In the genomic region with DNA sequence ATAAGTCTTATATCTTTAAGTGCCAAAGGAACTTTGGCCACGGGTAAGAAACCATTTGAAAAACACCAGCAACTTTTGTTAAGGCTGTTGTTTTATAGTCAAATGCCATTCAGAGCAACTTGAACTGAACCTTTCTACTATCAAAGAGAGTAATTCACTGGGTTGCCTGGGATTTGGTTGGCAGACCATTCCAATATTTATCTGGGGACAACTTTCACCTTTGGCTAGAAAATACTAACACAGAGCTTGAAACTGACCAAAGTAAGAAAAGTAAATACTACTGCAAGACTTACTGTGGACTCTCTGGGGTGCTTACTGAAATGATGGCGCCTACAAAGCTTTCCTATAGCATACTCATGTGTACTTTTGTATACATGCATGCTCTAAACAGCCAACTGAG, we compare ENCODE assay signal across 23 mouse cellular contexts.
"Had no signal": no experiment of that assay in that cellular context is flagged by ENCODE, and none has a peak within 500 bp of the region (broad histone marks: within the 10 kb centered on the region; RNA-seq: fewer than 3 reads in every experiment).

No protein-coding gene starts in this region.

- H3K4me3 ChIP-seq: gastrocnemius, adult 2 months; heart, adult 2 months; heart, embryonic 12.5 days; hindbrain, embryonic 10.5 days; hindbrain, embryonic 12.5 days; intestine, embryonic 15.5 days; left cerebral cortex, adult 2 months; limb, embryonic 10.5 days; limb, embryonic 12.5 days; liver, embryonic 13.5 days; liver, embryonic 15.5 days had no signal

- H3K27ac ChIP-seq: gastrocnemius, adult 2 months; heart, adult 2 months; hindbrain, embryonic 10.5 days; hindbrain, embryonic 12.5 days; hindbrain, embryonic 14.5 days; intestine, embryonic 15.5 days; left cerebral cortex, adult 2 months; limb, embryonic 10.5 days; limb, embryonic 12.5 days; liver, embryonic 13.5 days; liver, embryonic 15.5 days had no signal

- DNase-seq: gastrocnemius, adult 2 months; gastrocnemius, postnatal 10 days; gastrocnemius, postnatal 25 days; heart, adult 2 months; heart, postnatal 10 days; heart, postnatal 4 days; kidney, adult 18-20 months; kidney, adult 8-10 months; kidney, postnatal 10 days; kidney, postnatal 25 days; kidney, postnatal 4 days; layer of hippocampus, adult 9-11 months; liver; liver, embryonic 13.5 days had no signal
